Mouse (Mus musculus) bone marrow, adult 2 months (tissue): ENCODE measurements at regions not wholly inside any gene's neighbourhood (a gene's known extent, or its start where the extent isn't known, plus 50 kb on each side); places are given as distances from the start of the nearest gene placed in this dataset.

Experiments used
- H3K27ac ChIP-seq: fragments of 200-500 bp; 2 replicates; pipeline ENCODE4 v1.5.1; 2012; ENCODE audit warnings: low read depth, mild to moderate bottlenecking, control low read depth, inconsistent platforms, low read length; ENCODE audit not compliant: control insufficient read depth, poor library complexity, insufficient read depth
- H3K4me1 ChIP-seq: fragments of 200-500 bp; 2 replicates; pipeline ENCODE4 v1.6.1; 2011; ENCODE audit warnings: low read length; ENCODE audit not compliant: control insufficient read depth, insufficient read depth
- H3K4me3 ChIP-seq: fragments of 200-500 bp; replicated peaks from 2 replicates; pipeline ENCODE3; 2011; ENCODE audit warnings: mild to moderate bottlenecking, low read depth, low read length, control low read depth; ENCODE audit not compliant: control insufficient read depth
- CTCF ChIP-seq: fragments of 200-500 bp; IDR thresholded peaks from 2 replicates; pipeline ENCODE4 v1.5.1; 2011; ENCODE audit warnings: low read length, control low read depth; ENCODE audit not compliant: control insufficient read depth, insufficient read depth
- POLR2A ChIP-seq: fragments of 200-500 bp; IDR thresholded peaks from 2 replicates; pipeline ENCODE4 v1.6.1; 2011; ENCODE audit warnings: low read depth, mild to moderate bottlenecking, control low read depth, low read length, borderline replicate concordance; ENCODE audit not compliant: control insufficient read depth
- WGBS: fragments of 180-500 bp; shearing (Covaris S2); methylation state at CpG from one replicate; pipeline ENCODE4 v1.1.7; 2018; 5-methylcytosine and 5-hydroxymethylcytosine counted together

DNA sequence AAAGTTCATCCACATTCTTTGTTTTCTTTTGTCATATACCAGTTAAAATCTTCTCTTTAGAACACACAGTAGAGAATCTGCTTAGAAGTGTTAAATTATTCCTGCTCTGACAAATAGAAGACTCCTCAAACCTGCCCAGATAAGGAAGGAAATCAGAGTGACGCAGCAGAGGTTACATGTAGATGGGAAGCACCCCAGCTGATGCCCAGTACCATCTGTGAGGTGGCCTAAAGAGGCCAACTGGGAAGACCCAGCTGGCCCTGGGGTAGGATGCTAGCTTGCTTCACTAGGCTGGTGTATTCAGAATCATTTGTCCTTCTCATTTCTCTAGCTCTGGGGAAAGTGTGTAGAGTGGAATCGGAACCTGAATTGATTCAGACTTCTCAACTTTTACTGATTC is 242.6 kb upstream of the Erbb4 start:
- H3K4me1 ChIP-seq, result no peaks in the 10 kb centered on the region
- H3K4me3 ChIP-seq, result no peak overlapping the region
- TF ChIP-seq CTCF, result no peak
- TF ChIP-seq POLR2A, result no peak
- H3K27ac ChIP-seq, result no peak overlapping the region
- WGBS, result 55% methylated on average over 2 of the region's 2 CpGs

DNA sequence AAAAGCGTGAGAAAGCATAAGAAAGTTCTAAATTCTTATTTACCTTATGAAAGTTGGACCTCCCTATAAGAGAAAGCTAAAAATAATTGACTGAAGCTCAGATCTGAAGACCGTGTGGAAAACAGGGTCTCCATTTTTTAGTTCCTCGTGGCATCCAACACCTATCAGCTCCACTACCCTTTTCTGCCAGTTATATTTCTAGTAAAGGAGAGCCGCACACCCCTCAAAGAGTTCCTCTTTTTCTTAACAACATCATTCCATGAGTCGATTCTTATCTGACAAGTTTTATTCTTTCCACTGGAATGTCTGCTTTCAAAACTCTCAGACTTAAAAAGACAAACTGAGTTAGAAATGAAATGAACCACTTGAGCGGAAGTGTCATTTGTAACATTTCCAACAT is 242.0 kb upstream of the Erbb4 start:
- H3K4me1 ChIP-seq, result no peaks in the 10 kb centered on the region
- WGBS, result 29% methylated on average over 6 of the region's 6 CpGs
- no peak overlapping the region for H3K4me3 ChIP-seq
- no peak overlapping the region for H3K27ac ChIP-seq
- TF ChIP-seq POLR2A (no peak), CTCF (no peak)

DNA sequence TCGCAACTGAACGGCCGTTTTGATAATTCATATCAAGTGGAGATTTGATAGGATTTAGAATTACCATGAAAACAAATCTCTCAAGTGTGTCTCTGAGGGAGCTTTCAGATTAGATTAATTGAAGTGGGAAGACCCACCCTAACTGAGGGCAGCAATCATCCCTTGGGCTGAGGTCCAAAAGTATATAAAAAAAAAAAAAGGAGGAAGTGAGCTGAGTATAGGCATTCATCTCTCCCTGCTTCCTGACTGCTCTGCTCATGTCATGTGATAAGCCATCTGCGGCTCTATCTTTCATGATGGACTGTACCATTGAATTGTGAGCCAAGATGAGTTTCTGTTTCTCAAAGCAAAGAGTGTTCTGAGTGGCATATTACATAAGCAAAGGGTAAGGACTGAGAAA is 234.2 kb upstream of the Erbb4 start:
- no peak overlapping the region for H3K4me3 ChIP-seq
- no peaks in the 10 kb centered on the region for H3K4me1 ChIP-seq
- no peak overlapping the region for H3K27ac ChIP-seq
- 75% methylated on average over 4 of the region's 4 CpGs for WGBS
- TF ChIP-seq POLR2A (no peak), CTCF (no peak)

DNA sequence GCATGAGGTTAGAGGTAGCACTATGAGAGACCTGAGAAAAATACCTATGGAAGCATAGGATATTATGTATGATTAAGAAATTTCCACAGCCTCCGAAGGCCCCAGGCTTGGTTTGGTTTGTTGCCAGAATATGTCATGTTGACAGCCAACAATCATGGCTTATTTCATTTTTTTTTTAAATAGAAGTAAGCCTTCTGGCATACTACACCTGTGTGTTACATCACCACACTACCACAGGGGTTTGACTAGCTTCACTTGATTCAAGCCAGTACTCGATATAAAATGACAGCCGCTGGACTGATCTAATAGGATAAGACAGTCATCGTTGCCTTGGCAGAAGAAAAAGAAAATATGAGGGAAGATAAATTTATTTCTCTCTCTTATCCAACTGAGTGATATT is 232.6 kb upstream of the Erbb4 start:
- Histone ChIP-seq H3K27ac (no peak overlapping the region), H3K4me3 (no peak overlapping the region)
- 87% methylated on average over 4 of the region's 4 CpGs for WGBS

DNA sequence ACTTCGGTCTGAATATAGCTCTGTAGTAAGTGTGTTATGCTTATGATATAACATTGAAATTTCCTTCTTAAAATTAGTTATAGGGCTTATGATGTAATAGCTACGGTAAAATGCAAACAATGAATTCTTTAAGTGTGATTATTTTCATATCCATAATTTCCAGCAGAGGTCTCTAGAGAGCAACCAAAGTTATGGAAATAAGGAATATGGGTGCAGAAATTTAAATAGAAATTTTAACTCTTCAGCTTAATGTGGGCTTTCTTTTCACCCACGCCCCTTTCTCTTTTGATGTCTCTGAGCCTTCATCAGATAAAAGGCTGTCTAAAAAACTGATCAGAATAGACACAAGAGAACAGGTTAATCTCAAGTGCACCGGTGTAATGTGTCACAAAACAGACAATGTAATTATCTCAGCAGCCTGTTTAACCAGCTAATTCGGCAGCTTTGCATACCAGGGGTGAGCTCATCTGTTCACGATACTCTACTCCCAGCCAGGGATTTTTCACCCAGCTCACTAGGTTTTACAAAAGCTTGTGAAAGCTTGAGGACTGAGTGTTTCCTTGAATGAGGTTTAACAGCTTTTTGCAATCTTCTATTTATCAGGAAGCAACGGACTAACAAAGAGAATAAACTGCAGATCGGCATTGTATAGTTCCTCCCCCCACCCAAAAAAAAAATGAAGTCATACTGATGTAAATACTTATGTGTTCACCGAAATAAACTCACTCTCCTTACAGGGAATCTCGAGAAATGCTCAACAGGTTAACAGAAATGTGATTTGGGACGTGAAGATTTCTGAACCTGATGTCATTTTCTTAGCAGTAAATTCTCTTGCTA is 223.8 kb upstream of the Erbb4 start:
- no peaks in the 10 kb centered on the region for H3K4me1 ChIP-seq
- TF ChIP-seq CTCF (no peak), POLR2A (no peak)

More for the DNA sequence above, 232.6 kb upstream of the Erbb4 start:
- H3K4me1 ChIP-seq, result no peaks in the 10 kb centered on the region
- no peak for TF ChIP-seq POLR2A

DNA sequence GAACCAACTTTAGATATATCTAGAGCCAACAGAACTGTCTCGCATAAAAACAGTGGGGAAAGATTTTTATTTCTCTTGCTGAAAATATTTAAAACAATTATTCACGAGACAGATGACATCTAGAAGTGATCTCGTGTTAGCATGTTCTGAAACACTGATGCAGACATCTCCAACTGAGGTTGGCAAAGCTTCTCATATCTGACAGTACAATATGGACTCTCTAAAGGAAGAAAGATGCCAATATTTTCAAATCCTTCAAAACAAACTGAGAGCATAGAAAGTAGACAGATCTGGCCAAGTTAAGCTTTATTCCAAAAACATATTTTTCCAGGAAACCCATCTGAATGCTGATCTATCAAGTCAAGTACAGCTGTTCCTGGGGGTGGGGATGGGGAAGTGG is 221.5 kb upstream of the Erbb4 start:
- H3K4me3 ChIP-seq, result no peak overlapping the region
- H3K27ac ChIP-seq, result no peak overlapping the region
- H3K4me1 ChIP-seq, result no peaks in the 10 kb centered on the region
- no peak for TF ChIP-seq POLR2A
- TF ChIP-seq CTCF, result no peak
- 65% methylated on average over 3 of the region's 3 CpGs for WGBS

More for the DNA sequence above, 223.8 kb upstream of the Erbb4 start:
- WGBS, result 5% methylated on average over 11 of the region's 11 CpGs
- no peak overlapping the region for H3K4me3 ChIP-seq
- no peak overlapping the region for H3K27ac ChIP-seq

DNA sequence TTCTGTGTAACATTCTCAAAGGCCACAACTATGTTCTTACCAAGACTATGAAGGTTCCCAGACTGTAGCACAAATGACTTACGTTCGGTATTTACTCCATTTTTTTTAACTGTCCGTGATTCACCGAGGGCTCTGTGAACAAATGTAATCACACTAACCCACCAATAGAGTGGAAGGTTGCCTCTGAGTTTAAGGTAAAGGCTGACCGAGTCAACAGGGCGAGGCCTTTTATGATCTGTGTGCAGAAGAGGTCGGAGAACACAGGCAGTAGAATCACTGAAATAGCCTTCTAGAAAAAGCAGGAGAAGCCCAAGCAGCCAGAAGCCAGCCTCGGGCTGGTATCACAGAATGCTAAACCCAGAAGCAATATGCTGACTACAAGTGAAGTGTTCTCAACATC is 218.9 kb upstream of the Erbb4 start:
- Histone ChIP-seq H3K4me3 (no peak overlapping the region), H3K4me1 (no peaks in the 10 kb centered on the region), H3K27ac (no peak overlapping the region)
- TF ChIP-seq CTCF (no peak), POLR2A (no peak)
- 83% methylated on average over 8 of the region's 8 CpGs for WGBS

DNA sequence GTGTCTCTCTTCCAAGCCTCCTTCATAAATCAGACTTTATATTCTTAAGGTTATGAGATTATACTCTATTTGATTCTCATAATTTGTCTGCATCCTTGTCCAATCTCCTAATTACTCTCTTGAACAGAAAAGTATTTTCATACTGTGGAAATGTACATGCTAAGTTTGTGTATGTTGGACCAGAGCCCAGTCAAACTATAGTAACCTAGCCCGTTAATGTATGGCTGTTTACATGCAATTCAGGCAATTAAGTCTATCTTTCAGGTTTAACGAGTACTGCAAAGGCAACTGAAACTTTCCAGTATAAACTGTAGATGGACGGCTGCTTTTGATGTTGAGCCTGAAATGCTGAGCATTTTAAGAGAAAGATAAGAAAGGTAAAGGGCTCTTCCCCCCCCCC is 211.7 kb upstream of the Erbb4 start:
- 76% methylated on average over 3 of the region's 3 CpGs for WGBS
- no peak overlapping the region for H3K4me3 ChIP-seq
- no peak overlapping the region for H3K27ac ChIP-seq
- H3K4me1 ChIP-seq, result no peaks in the 10 kb centered on the region
- TF ChIP-seq POLR2A, result no peak

DNA sequence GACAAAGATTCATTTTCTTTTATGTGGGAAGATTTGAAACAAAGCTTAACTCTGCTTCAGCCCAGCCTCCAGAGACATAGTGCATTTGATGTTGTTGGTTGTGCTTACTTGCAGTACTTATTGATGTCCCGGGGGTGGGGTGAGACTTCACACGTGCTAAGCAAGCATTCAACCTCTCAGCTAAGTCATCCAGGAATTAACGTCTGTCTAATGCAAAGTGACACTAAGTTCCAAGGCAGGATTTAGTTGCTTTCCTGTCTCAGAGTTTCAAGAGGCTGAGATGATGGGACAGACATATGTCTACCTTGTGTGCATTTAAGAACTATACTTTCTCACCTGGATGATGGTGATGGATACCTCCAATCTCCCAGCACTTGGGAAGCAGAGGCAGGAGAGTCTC is 189.0 kb upstream of the Erbb4 start:
- no peak overlapping the region for H3K4me3 ChIP-seq
- WGBS, result 76% methylated on average over 3 of the region's 3 CpGs
- H3K4me1 ChIP-seq, result no peaks in the 10 kb centered on the region

More for the DNA sequence above, 189.0 kb upstream of the Erbb4 start:
- no peak for TF ChIP-seq CTCF
- TF ChIP-seq POLR2A, result no peak
- no peak overlapping the region for H3K27ac ChIP-seq
